Mouse (Mus musculus) testis, adult 2 months (tissue): Measurements from ENCODE around the gene Cby1. TPM values are rescaled to one million over a fixed set of nuclear protein-coding genes. Genes with fewer than 3 reads are reported as not detected.

Source experiments
- H3K27ac ChIP-seq: fragments of 200-500 bp; 2 replicates; pipeline ENCODE4 v1.5.1; 2012; ENCODE audit warnings: low read depth, low read length; ENCODE audit not compliant: control insufficient read depth, insufficient read depth
- H3K27me3 ChIP-seq: fragments of 200-500 bp; 2 replicates; pipeline ENCODE4 v1.6.1; 2012; ENCODE audit warnings: mild to moderate bottlenecking, low read length, moderate library complexity; ENCODE audit not compliant: control insufficient read depth, insufficient read depth
- H3K36me3 ChIP-seq: fragments of 200-500 bp; 2 replicates; pipeline ENCODE4 v1.6.1; 2012; ENCODE audit warnings: mild to moderate bottlenecking, low read length; ENCODE audit not compliant: control insufficient read depth, insufficient read depth
- H3K4me1 ChIP-seq: fragments of 200-500 bp; 2 replicates; pipeline ENCODE4 v1.6.1; 2012; ENCODE audit warnings: low read length; ENCODE audit not compliant: control insufficient read depth, insufficient read depth
- H3K4me3 ChIP-seq: fragments of 200-500 bp; 2 replicates; pipeline ENCODE4 v1.5.1; 2012; ENCODE audit warnings: low read depth, mild to moderate bottlenecking, low read length, moderate library complexity, mixed read lengths; ENCODE audit not compliant: control insufficient read depth
- CTCF ChIP-seq: fragments of 200-500 bp; IDR thresholded peaks from 2 replicates; pipeline ENCODE4 v1.5.1; 2012; ENCODE audit warnings: low read depth, mild to moderate bottlenecking, inconsistent platforms, low read length, moderate library complexity; ENCODE audit not compliant: control insufficient read depth, insufficient read depth, insufficient replicate concordance
- POLR2A ChIP-seq: fragments of 200-500 bp; IDR thresholded peaks from 2 replicates; pipeline ENCODE4 v1.6.1; 2012; ENCODE audit warnings: low read depth, mild to moderate bottlenecking, inconsistent platforms, low read length, moderate library complexity; ENCODE audit not compliant: control insufficient read depth
- polyA plus RNA-seq: library from polyadenylated mRNA; depleted of rRNA; stranded (reverse); fragments of >200 nt; gene quantifications from 2 replicates; pipeline ENCODE4 v1.2.3, GENCODE M21; 2012

Gene Cby1
- polyA plus RNA-seq, 1 experiment: 58.1 TPM

DNA sequence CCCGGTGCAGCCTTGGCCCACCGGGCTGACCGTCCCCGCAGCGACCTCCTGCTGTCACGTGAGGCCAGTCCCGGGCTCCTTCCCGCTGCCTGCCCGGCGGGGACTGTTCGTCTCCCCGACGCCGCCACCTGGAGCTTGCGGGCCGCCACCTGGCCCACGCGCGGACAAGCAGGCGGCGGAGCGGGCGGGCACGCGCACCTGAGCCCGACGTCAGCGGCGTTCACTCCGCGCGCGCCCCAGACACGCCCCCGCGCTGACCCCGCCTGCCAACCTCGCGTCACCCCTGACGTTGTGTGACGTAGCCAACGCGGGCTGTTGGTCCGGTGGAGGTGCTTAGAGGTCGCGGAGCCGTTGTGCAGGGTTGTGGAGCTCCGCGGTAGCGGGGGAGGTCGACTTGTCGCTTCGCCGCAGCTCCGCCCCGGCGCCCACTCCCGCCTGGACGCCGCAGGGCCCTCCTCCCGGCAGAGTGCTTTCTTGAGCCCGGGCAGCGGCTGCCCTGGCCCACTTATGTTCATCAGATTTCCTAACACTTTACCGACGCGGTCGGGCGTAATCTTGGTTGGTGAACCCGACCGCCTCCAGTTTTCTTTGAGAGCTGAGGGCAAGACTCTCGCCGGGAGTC lies 28.8 kb downstream of the Cby1 start, which contains the start of gene Josd1:
Josd1 (minus strand) TSS at position 274 of the 622 bp plus-strand sequence.
- Histone ChIP-seq H3K36me3 (peaks cover 3% of the 10 kb centered on the region), H3K27me3 (no peaks in the 10 kb centered on the region), H3K27ac (peak within 1 kb of the TSS; percentile 99), H3K4me1 (peaks cover 11% of the 10 kb centered on the region), H3K4me3 (peak within 1 kb of the TSS; percentile 96)
- 0 out of 2 replicates have a peak, but pooled peaks have one; percentile 10 for TF ChIP-seq CTCF
- TF ChIP-seq POLR2A: peak; percentile 99

DNA sequence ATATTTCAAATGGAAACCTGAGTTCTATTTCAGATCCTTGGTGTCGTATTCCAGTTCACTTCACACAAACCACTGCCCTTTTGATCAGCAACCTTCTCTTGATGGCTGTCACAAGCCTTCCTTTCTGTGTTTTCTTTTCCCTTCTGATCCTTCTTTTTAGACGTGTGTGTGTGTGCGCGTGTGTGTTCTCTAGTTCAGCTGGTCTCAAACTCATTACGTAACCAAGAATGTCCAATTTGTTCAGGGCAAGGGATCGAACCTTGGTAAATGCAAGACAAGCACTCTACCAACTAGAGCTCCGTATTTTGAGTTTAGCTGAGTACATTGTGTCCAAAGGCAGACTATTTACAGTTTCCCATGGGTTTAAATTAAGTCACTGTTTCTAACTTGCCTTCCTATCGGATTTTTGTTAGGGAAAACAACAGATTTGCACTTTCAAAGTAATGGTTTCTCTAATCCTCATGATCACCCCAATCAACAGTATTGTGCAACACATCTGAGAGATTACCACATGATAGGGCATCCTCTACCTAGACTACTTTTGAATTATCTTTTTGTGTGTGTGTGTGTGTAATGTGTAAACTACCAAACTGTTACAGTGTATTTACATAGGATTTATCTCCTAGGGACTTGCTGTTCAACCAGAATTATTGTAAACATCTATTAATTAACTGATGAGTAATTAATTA lies 29.4 kb downstream of the Cby1 start:
- Histone ChIP-seq H3K4me1 (peaks cover 12% of the 10 kb centered on the region), H3K4me3 (peak overlapping the region; percentile 96), H3K27me3 (no peaks in the 10 kb centered on the region), H3K27ac (peak overlapping the region; percentile 99), H3K36me3 (peaks cover 3% of the 10 kb centered on the region)
- TF ChIP-seq POLR2A: no peak
- no peak for TF ChIP-seq CTCF

DNA sequence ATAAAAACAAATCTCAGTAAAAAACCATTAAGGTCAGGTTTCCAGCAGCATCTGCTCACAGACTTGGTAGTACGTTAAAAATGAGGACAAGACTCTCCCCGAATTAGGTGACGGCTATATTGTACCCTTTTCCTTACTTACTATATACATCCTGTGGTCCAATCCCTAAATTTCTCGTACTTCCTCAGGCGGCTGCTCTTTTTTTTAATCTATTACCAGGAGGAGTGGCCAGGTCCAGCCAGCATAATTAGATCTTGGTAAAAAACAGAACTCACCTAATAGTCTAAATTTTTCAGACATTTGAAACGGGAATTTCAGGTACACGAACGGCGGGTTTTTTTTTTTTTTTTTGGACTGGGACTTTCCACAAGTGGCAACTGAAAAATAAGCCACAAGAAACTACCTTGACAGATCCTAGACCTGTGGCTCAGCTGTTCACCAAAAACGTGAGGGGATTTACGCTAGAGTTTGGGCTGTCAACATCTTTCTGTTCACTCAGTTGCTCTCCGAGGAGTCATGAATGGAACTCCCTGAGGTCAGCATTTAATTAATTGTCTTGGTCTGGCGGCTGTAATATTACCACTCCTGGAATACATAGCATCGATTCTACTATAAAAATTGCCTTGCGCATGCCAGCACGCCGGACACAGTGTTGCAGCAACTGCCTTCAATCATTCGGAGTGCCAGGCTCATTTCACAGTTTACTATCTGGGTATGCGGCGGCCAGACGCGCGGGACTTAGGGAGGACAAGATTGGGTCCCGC lies 30.8 kb downstream of the Cby1 start:
- TF ChIP-seq CTCF (no peak), POLR2A (peak; percentile 52; the same call in 1 of the 2 replicates)
- peaks cover 2% of the 10 kb centered on the region for H3K36me3 ChIP-seq
- H3K27me3 ChIP-seq: no peaks in the 10 kb centered on the region
- H3K27ac ChIP-seq: peak overlapping the region; percentile 40
- H3K4me1 ChIP-seq: peaks cover 17% of the 10 kb centered on the region
- peak overlapping the region; percentile 90 for H3K4me3 ChIP-seq

DNA sequence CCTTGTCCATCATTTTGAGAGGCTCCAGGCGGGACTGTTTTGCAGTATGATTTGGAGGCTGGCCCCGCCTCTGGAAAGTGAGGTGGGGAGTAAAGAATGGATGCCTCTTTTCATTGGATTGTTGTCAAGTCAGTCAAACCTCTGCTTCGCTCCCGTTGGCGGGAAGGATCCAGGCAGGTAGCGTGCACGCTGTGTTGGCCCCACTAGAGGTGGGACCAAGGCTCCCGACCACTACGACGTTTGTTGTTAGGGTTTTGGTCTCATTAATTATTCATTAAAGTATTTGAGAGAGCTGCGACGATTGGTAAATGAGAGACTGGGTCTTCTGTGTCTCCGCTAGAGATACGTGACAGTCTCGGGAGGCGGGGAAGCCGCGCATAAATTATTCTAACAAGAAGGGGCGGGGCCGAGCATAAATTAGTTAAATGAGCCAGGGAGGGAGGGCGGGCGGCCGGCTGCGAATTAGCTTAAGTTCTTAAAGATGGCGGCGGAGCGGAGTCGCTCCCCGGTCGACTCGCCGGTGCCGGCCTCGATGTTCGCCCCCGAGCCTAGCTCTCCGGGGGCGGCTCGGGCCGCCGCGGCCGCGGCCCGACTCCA lies 31.5 kb downstream of the Cby1 start, which contains the start of gene Gtpbp1:
Gtpbp1 (plus strand) TSS at position 420 of the 597 bp plus-strand sequence.
- TF ChIP-seq POLR2A (no peak; the same call in 1 of the 2 replicates), CTCF (no peak)
- H3K4me1 ChIP-seq: peaks cover 17% of the 10 kb centered on the region
- peak within 1 kb of the TSS; percentile 90 for H3K4me3 ChIP-seq
- H3K36me3 ChIP-seq: peaks cover 2% of the 10 kb centered on the region
- peak within 1 kb of the TSS; percentile 84 for H3K27ac ChIP-seq
- no peaks in the 10 kb centered on the region for H3K27me3 ChIP-seq

DNA sequence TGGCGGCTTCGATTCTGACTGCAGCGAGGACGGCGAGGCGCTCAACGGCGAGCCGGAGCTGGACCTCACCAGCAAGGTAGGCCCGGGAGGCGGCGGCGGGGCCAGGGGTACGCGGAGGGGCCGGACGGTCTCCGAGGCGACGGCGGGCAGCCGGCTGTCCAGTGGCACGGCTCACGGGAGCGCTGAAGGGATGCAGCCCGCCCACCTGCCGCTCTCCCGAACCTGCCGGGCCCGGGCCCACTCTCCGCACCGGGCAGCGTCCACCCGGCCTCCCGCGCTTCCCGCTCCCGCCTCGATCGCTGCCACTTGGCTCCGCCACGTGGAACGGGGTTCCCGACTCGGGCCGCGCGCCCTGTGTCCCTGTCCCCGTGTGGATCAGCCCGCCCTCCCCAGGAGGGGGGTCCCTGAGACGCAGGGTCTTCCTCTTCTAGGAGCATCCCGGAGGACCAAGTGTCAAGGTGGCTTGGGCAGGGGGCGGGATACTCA lies 32.1 kb downstream of the Cby1 start:
- peak overlapping the region; percentile 90 for H3K4me3 ChIP-seq
- H3K27ac ChIP-seq: peak overlapping the region; percentile 84
- H3K27me3 ChIP-seq: no peaks in the 10 kb centered on the region
- no peaks in the 10 kb centered on the region; the same call in 1 of the 2 replicates for H3K36me3 ChIP-seq
- TF ChIP-seq CTCF (no peak), POLR2A (no peak; the same call in 1 of the 2 replicates)
- H3K4me1 ChIP-seq: peaks cover 17% of the 10 kb centered on the region

DNA sequence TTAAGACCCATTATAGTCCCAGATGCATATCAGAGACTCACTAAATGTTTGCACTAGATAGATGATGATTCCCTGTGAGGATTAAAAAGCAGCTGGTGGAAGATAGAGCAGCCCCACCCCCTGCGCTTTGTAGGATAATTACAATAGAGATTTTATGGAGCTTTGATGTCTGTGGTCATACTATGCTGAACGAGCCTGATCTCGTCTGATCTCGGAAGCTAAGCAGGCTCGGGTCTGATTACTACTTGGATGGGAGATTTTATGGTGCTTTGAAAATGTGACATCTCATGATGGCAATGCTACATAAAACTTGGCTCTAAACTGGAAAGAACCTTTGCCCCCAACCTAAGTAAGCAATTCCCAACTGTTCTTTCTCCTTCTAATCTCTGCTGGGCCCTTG lies 33.3 kb downstream of the Cby1 start:
- no peaks in the 10 kb centered on the region for H3K27me3 ChIP-seq
- no peak for TF ChIP-seq POLR2A
- TF ChIP-seq CTCF: no peak
- no peak overlapping the region for H3K27ac ChIP-seq
- H3K36me3 ChIP-seq: no peaks in the 10 kb centered on the region; the same call in 1 of the 2 replicates
- H3K4me3 ChIP-seq: no peak overlapping the region
- H3K4me1 ChIP-seq: peaks cover 13% of the 10 kb centered on the region

DNA sequence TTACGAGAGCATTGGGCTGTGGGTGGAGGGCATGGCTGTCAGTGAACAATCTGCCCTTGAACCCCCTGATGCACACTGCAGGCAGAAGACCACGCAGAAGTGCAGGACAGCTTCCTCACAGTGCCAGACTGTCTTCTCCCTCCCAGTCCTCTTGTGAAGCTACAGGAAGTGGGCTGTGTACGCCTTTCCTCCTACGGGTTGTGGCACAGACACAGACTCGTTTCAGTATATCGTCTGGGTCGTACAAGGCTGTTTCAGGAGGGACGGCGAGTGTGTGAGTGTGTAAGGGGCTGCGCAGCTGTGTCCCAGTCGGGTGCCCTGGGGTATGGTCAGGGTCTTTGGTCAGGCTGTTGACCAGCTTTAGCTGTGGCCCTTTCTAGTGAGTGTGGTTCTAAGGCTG lies 34.7 kb downstream of the Cby1 start:
- H3K4me3 ChIP-seq: no peak overlapping the region; the same call in 1 of the 2 replicates
- H3K27ac ChIP-seq: no peak overlapping the region
- H3K4me1 ChIP-seq: peaks cover 13% of the 10 kb centered on the region
- TF ChIP-seq POLR2A: no peak
- TF ChIP-seq CTCF: no peak
- H3K36me3 ChIP-seq: no peaks in the 10 kb centered on the region; the same call in 1 of the 2 replicates
- H3K27me3 ChIP-seq: no peaks in the 10 kb centered on the region
